Mouse (Mus musculus) lung, postnatal 0 days (tissue): ENCODE data around the gene Mtr. TPM values are rescaled to one million over a fixed set of nuclear protein-coding genes. Genes with fewer than 3 reads are reported as not detected.

Experiments used
- ATAC-seq: fragments of 200-750 bp; cut with Nextera tagmentation; 2 replicates; pipeline ENCODE4 v1.8.0; 2017; ENCODE audit warnings: moderate library complexity
- DNase-seq: peaks from one replicate; pipeline ENCODE4 v3.0.0-alpha.2; 2016; ENCODE audit warnings: low spot score
- H3K27ac ChIP-seq: fragments of 300-500 bp; sonication (generic); 2 replicates; pipeline ENCODE4 v1.5.1; 2014; ENCODE audit warnings: antibody characterized with exemption, mild to moderate bottlenecking, low read length, mixed read lengths
- H3K27me3 ChIP-seq: fragments of 300-500 bp; sonication (generic); replicated peaks from 2 replicates; pipeline ENCODE4 v1.6.1; 2014; ENCODE audit warnings: low read length, mixed read lengths; ENCODE audit not compliant: insufficient read depth
- H3K36me3 ChIP-seq: fragments of 300-500 bp; sonication (generic); 2 replicates; pipeline ENCODE4 v1.6.1; 2014; ENCODE audit warnings: low read length, mixed read lengths; ENCODE audit not compliant: insufficient read depth
- H3K4me1 ChIP-seq: fragments of 300-500 bp; sonication (generic); 2 replicates; pipeline ENCODE4 v1.6.1; 2014; ENCODE audit warnings: antibody characterized with exemption, low read depth, low read length, mixed read lengths; ENCODE audit not compliant: insufficient read depth
- H3K4me2 ChIP-seq: fragments of 300-500 bp; sonication (generic); replicated peaks from 2 replicates; pipeline ENCODE4 v1.6.1; 2014; ENCODE audit warnings: low read depth, mild to moderate bottlenecking, low read length, moderate library complexity, mixed read lengths
- H3K4me3 ChIP-seq: fragments of 300-500 bp; sonication (generic); 2 replicates; pipeline ENCODE4 v1.5.1; 2014; ENCODE audit warnings: low read depth, low read length
- H3K9ac ChIP-seq: fragments of 300-500 bp; sonication (generic); replicated peaks from 2 replicates; pipeline ENCODE4 v1.6.1; 2014; ENCODE audit warnings: low read depth, mild to moderate bottlenecking
- H3K9me3 ChIP-seq: fragments of 300-500 bp; sonication (generic); 2 replicates; pipeline ENCODE4 v1.6.1; 2016; ENCODE audit warnings: low read length, mixed read lengths
- CTCF ChIP-seq: IDR thresholded peaks from 2 replicates; pipeline ENCODE4 v1.5.1; 2016; ENCODE audit warnings: antibody characterized with exemption, mild to moderate bottlenecking
- EP300 ChIP-seq: IDR thresholded peaks from 2 replicates; pipeline ENCODE4 v1.6.1; 2016; ENCODE audit warnings: antibody characterized with exemption, mild to moderate bottlenecking, control low read depth
- WGBS: fragments of 180-500 bp; shearing (Covaris S2); extraction: QIAGEN DNeasy Blood & Tissue Kit; methylation state at CpG from one replicate; pipeline ENCODE4 v1.1.7; 2014; 5-methylcytosine and 5-hydroxymethylcytosine counted together
- polyA plus RNA-seq: library from polyadenylated mRNA; unstranded; fragments of >200 nt; fragmentation: Nextera tagmentation; extraction: Ambion mirVana; gene quantifications from 2 replicates; pipeline ENCODE4 v1.2.1, GENCODE M21; 2015

Gene Mtr
- polyA plus RNA-seq, 1 experiment from 2014 or later = 5.2 TPM

GRCm38 (mm10) chr13:12198486-12198885, 59.4 kb downstream of the Mtr start:
- Histone ChIP-seq H3K27ac (no peak overlapping the region), H3K36me3 (peaks cover 33% of the 10 kb centered on the region), H3K9me3 (no peaks in the 10 kb centered on the region), H3K4me1 (no peaks in the 10 kb centered on the region), H3K4me3 (no peak overlapping the region), H3K9ac (no peak overlapping the region), H3K4me2 (no peak overlapping the region), H3K27me3 (no peaks in the 10 kb centered on the region)
- 84% methylated on average over 2 of the region's 2 CpGs for WGBS
- DNase-seq (no peak), ATAC-seq (no peak)
- TF ChIP-seq CTCF (no peak), EP300 (no peak)

DNA sequence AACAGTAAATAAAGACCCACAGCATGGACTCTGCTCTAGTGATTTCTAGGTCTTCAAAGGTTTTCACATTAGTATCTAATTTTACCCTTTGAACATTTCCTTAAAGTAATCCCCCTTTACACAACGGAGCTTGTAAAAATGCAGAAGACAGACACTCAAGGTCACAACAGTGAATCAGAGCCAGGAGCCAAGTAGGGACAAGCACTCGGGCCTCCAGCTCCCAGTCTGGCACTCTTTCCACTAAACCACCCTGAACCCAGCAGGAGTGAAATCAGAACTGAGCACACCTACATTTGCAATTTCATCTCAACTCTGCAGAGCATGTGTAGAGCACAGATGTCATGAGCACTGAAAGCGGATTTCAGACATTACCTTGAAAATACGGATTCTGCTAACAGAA, 61.1 kb downstream of the Mtr start:
- Histone ChIP-seq H3K4me3 (no peak overlapping the region), H3K4me1 (no peaks in the 10 kb centered on the region), H3K27ac (no peak overlapping the region), H3K9ac (no peak overlapping the region), H3K27me3 (no peaks in the 10 kb centered on the region), H3K9me3 (no peaks in the 10 kb centered on the region), H3K4me2 (no peak overlapping the region), H3K36me3 (peaks cover 33% of the 10 kb centered on the region)
- DNase-seq (no peak), ATAC-seq (no peak)
- TF ChIP-seq EP300 (no peak), CTCF (no peak)
- WGBS = 84% methylated on average over 4 of the region's 4 CpGs

DNA sequence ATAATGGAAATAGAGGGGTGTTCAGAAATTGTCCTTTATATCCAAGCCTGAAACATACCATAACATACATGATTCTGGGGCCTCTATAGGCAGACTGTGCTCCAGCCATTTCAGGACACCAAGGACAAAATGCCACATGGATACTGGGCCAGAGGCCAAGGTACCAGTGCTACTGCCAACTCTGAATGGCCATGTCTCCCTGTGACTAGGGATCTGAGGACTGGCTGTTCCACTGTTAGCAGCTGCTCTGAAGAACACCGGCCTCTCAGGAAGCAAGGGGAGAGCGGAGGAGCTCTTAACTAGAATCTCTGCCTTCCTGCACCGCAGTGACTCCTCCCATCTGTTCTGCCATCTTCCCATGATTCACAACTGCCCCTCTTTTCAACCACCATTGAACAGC, 61.9 kb downstream of the Mtr start:
- H3K27ac ChIP-seq = no peak overlapping the region

GRCm38 (mm10) chr13:12194942-12195662, 62.8 kb downstream of the Mtr start:
- no peaks in the 10 kb centered on the region for H3K4me1 ChIP-seq

More for the DNA sequence above, 61.9 kb downstream of the Mtr start:
- Histone ChIP-seq H3K27me3 (no peaks in the 10 kb centered on the region), H3K9ac (no peak overlapping the region), H3K36me3 (peaks cover 33% of the 10 kb centered on the region), H3K9me3 (no peaks in the 10 kb centered on the region), H3K4me2 (no peak overlapping the region), H3K4me3 (no peak overlapping the region), H3K4me1 (no peaks in the 10 kb centered on the region)
- 66% methylated on average over 3 of the region's 3 CpGs for WGBS
- no peak for ATAC-seq
- DNase-seq = peak; percentile 27
- TF ChIP-seq EP300 = no peak
- no peak for TF ChIP-seq CTCF

GRCm38 (mm10) chr13:12189219-12189618, 68.7 kb downstream of the Mtr start:
- Histone ChIP-seq H3K36me3 (peaks cover 5% of the 10 kb centered on the region; the same call in 1 of the 2 replicates), H3K4me2 (no peak overlapping the region)

More at GRCm38 (mm10) chr13:12194942-12195662, 62.8 kb downstream of the Mtr start:
- H3K9me3 ChIP-seq = no peaks in the 10 kb centered on the region
- H3K4me3 ChIP-seq = no peak overlapping the region
- H3K9ac ChIP-seq = no peak overlapping the region
- WGBS = 59% methylated on average over 12 of the region's 12 CpGs
- DNase-seq (no peak), ATAC-seq (no peak)
- no peak for TF ChIP-seq EP300
- TF ChIP-seq CTCF = no peak
- no peak overlapping the region for H3K27ac ChIP-seq
- H3K4me2 ChIP-seq = no peak overlapping the region
- peaks cover 33% of the 10 kb centered on the region for H3K36me3 ChIP-seq
- no peaks in the 10 kb centered on the region for H3K27me3 ChIP-seq

GRCm38 (mm10) chr13:12188804-12189203, 69.1 kb downstream of the Mtr start:
- TF ChIP-seq EP300 = no peak
- no peak for TF ChIP-seq CTCF
- no peak overlapping the region for H3K9ac ChIP-seq
- WGBS = 86% methylated on average over 11 of the region's 11 CpGs
- no peak overlapping the region for H3K27ac ChIP-seq
- H3K4me3 ChIP-seq = no peak overlapping the region
- no peak overlapping the region for H3K4me2 ChIP-seq
- H3K27me3 ChIP-seq = no peaks in the 10 kb centered on the region
- H3K9me3 ChIP-seq = no peaks in the 10 kb centered on the region
- 0 out of 2 replicates have a peak, but pooled peaks cover 1% of the 10 kb centered on the region for H3K36me3 ChIP-seq
- ATAC-seq = no peak
- no peaks in the 10 kb centered on the region for H3K4me1 ChIP-seq
- DNase-seq = no peak

More at GRCm38 (mm10) chr13:12189219-12189618, 68.7 kb downstream of the Mtr start:
- Histone ChIP-seq H3K27ac (no peak overlapping the region), H3K27me3 (no peaks in the 10 kb centered on the region), H3K9ac (no peak overlapping the region), H3K4me1 (no peaks in the 10 kb centered on the region), H3K4me3 (no peak overlapping the region), H3K9me3 (no peaks in the 10 kb centered on the region)
- DNase-seq = no peak
- WGBS = 95% methylated on average over 11 of the region's 11 CpGs
- no peak for ATAC-seq
- no peak for TF ChIP-seq CTCF
